Mouse (Mus musculus): Measurements from ENCODE around the gene Mpi. TPM values are rescaled to one million over a fixed set of nuclear protein-coding genes. Genes with fewer than 3 reads are reported as not detected.

Gene Mpi
- polyA plus RNA-seq, 1 experiment, result 89.6 TPM

- Histone ChIP-seq H3ac (ENCODE audit: control insufficient read depth, insufficient read length) (no peak overlapping the region), H3K27me3 (ENCODE audit: control insufficient read depth, insufficient read depth, insufficient read length) (peaks cover 6% of the 10 kb centered on the region), H3K79me2 (ENCODE audit: control insufficient read depth, insufficient read depth) (no peaks in the 10 kb centered on the region), H3K4me2 (ENCODE audit: low read depth) (no peak overlapping the region), H3K4me3 (no peak overlapping the region), H3K36me3 (ENCODE audit: control insufficient read depth, insufficient read depth) (no peaks in the 10 kb centered on the region)
- no peak for TF ChIP-seq POLR2AphosphoS2 (IDR thresholded peaks at IDR 0.05; ENCODE audit: insufficient read length, low read depth)
- TF ChIP-seq SRF (IDR thresholded peaks at IDR 0.05; ENCODE audit: control insufficient read depth, insufficient read length, low read depth), result no peak
- no peak for TF ChIP-seq MYOD1 (IDR thresholded peaks at IDR 0.05; ENCODE audit: control insufficient read depth in 1 of 3, insufficient read length in 2 of 3, low read depth in 2 of 3)
- TF ChIP-seq CEBPB (IDR thresholded peaks at IDR 0.05; ENCODE audit: insufficient read depth, poor library complexity, severe bottlenecking), result no peak
- TF ChIP-seq MAX (IDR thresholded peaks at IDR 0.05; ENCODE audit: low read depth), result no peak
These were observed 42.0 kb downstream of the Mpi start for GRCm38 (mm10) chr9:57510577-57510976.

GRCm38 (mm10) chr9:57505700-57506099, 46.9 kb downstream of the Mpi start:
- peak overlapping the region; percentile 70 for H3K4me2 ChIP-seq (ENCODE audit: low read depth)
- H3K4me3 ChIP-seq, result no peak overlapping the region
- H3ac ChIP-seq (ENCODE audit: control insufficient read depth, insufficient read length), result no peak overlapping the region
- H3K79me2 ChIP-seq (ENCODE audit: control insufficient read depth, insufficient read depth), result no peaks in the 10 kb centered on the region
- peak; percentile 19 for TF ChIP-seq TCF12 (IDR thresholded peaks at IDR 0.05; ENCODE audit: insufficient read depth, poor library complexity, severe bottlenecking)
- TF ChIP-seq USF1 (IDR thresholded peaks at IDR 0.05; ENCODE audit: low read depth), result no peak
- TF ChIP-seq MYOD1 (IDR thresholded peaks at IDR 0.05; ENCODE audit: control insufficient read depth in 1 of 3, insufficient read length in 2 of 3, low read depth in 2 of 3), result peak in 2 of 3 experiments; percentile 70 to 87
- peak; percentile 16 to 86 (median 71) for TF ChIP-seq MYOG (IDR thresholded peaks at IDR 0.05; ENCODE audit: control insufficient read depth in 1 of 3, insufficient read depth in 1 of 3, insufficient read length in 2 of 3, low read depth in 2 of 3)
- TF ChIP-seq TCF3 (IDR thresholded peaks at IDR 0.05; ENCODE audit: insufficient read length, low read depth), result no peak
- peaks cover 8% of the 10 kb centered on the region for H3K27me3 ChIP-seq (ENCODE audit: control insufficient read depth, insufficient read depth, insufficient read length)
- no peaks in the 10 kb centered on the region for H3K36me3 ChIP-seq (ENCODE audit: control insufficient read depth, insufficient read depth)

GRCm38 (mm10) chr9:57504891-57505290, 47.7 kb downstream of the Mpi start:
- H3K4me3 ChIP-seq, result no peak overlapping the region
- H3K4me2 ChIP-seq (ENCODE audit: low read depth), result peak overlapping the region; percentile 70
- H3K36me3 ChIP-seq (ENCODE audit: control insufficient read depth, insufficient read depth), result no peaks in the 10 kb centered on the region
- H3K27me3 ChIP-seq (ENCODE audit: control insufficient read depth, insufficient read depth, insufficient read length), result peaks cover 8% of the 10 kb centered on the region
- no peaks in the 10 kb centered on the region for H3K79me2 ChIP-seq (ENCODE audit: control insufficient read depth, insufficient read depth)
- TF ChIP-seq MYOD1 (IDR thresholded peaks at IDR 0.05; ENCODE audit: control insufficient read depth in 1 of 3, insufficient read length in 2 of 3, low read depth in 2 of 3), result no peak
- TF ChIP-seq POLR2A (IDR thresholded peaks at IDR 0.05; ENCODE audit: insufficient read length, low read depth), result no peak
- TF ChIP-seq POLR2AphosphoS2 (IDR thresholded peaks at IDR 0.05; ENCODE audit: insufficient read length, low read depth), result no peak
- TF ChIP-seq MYOG (IDR thresholded peaks at IDR 0.05; ENCODE audit: control insufficient read depth in 1 of 3, insufficient read depth in 1 of 3, insufficient read length in 2 of 3, low read depth in 2 of 3), result no peak
- TF ChIP-seq MAX (IDR thresholded peaks at IDR 0.05; ENCODE audit: low read depth), result no peak
- no peak for TF ChIP-seq TCF3 (IDR thresholded peaks at IDR 0.05; ENCODE audit: insufficient read length, low read depth)
- no peak for TF ChIP-seq REST (IDR thresholded peaks at IDR 0.05; ENCODE audit: insufficient read depth, insufficient read length)
- no peak for TF ChIP-seq SRF (IDR thresholded peaks at IDR 0.05; ENCODE audit: control insufficient read depth, insufficient read length, low read depth)
- no peak for TF ChIP-seq E2F4 (IDR thresholded peaks at IDR 0.05; ENCODE audit: insufficient read depth)
- no peak for TF ChIP-seq USF1 (IDR thresholded peaks at IDR 0.05; ENCODE audit: low read depth)
- TF ChIP-seq CEBPB (IDR thresholded peaks at IDR 0.05; ENCODE audit: insufficient read depth, poor library complexity, severe bottlenecking), result no peak
- no peak for TF ChIP-seq TCF12 (IDR thresholded peaks at IDR 0.05; ENCODE audit: insufficient read depth, poor library complexity, severe bottlenecking)
- no peak overlapping the region for H3ac ChIP-seq (ENCODE audit: control insufficient read depth, insufficient read length)

- Histone ChIP-seq H3K36me3 (ENCODE audit: control insufficient read depth, insufficient read depth) (no peaks in the 10 kb centered on the region), H3K4me3 (no peak overlapping the region), H3ac (ENCODE audit: control insufficient read depth, insufficient read length) (no peak overlapping the region), H3K27me3 (ENCODE audit: control insufficient read depth, insufficient read depth, insufficient read length) (peaks cover 8% of the 10 kb centered on the region), H3K79me2 (ENCODE audit: control insufficient read depth, insufficient read depth) (no peaks in the 10 kb centered on the region), H3K4me2 (ENCODE audit: low read depth) (peak overlapping the region; percentile 24)
- TF ChIP-seq POLR2AphosphoS2 (IDR thresholded peaks at IDR 0.05; ENCODE audit: insufficient read length, low read depth), result no peak
These were observed 48.2 kb downstream of the Mpi start for GRCm38 (mm10) chr9:57504381-57504700.

GRCm38 (mm10) chr9:57503622-57504380, 48.8 kb downstream of the Mpi start, which contains the start of gene Rpp25:
TSS of gene Rpp25 (plus strand) at chr9:57504026.
- Histone ChIP-seq H3K79me2 (ENCODE audit: control insufficient read depth, insufficient read depth) (no peaks in the 10 kb centered on the region), H3K27me3 (ENCODE audit: control insufficient read depth, insufficient read depth, insufficient read length) (peaks cover 8% of the 10 kb centered on the region), H3K4me3 (no peak within 1 kb of the TSS), H3ac (ENCODE audit: control insufficient read depth, insufficient read length) (no peak within 1 kb of the TSS), H3K4me2 (ENCODE audit: low read depth) (peak within 1 kb of the TSS; percentile 24), H3K36me3 (ENCODE audit: control insufficient read depth, insufficient read depth) (no peaks in the 10 kb centered on the region)
- no peak for TF ChIP-seq TCF3 (IDR thresholded peaks at IDR 0.05; ENCODE audit: insufficient read length, low read depth)
- no peak for TF ChIP-seq SRF (IDR thresholded peaks at IDR 0.05; ENCODE audit: control insufficient read depth, insufficient read length, low read depth)
- no peak for TF ChIP-seq POLR2A (IDR thresholded peaks at IDR 0.05; ENCODE audit: insufficient read length, low read depth)
- TF ChIP-seq MYOG (IDR thresholded peaks at IDR 0.05; ENCODE audit: control insufficient read depth in 1 of 3, insufficient read depth in 1 of 3, insufficient read length in 2 of 3, low read depth in 2 of 3), result no peak
- no peak for TF ChIP-seq MAX (IDR thresholded peaks at IDR 0.05; ENCODE audit: low read depth)

Measured in myocyte (in vitro differentiated cells).